Mouse (Mus musculus) monocyte, adult 5-6 weeks (primary cell): ENCODE data around the gene Pde4dip. TPM values are rescaled to one million over a fixed set of nuclear protein-coding genes. Genes with fewer than 3 reads are reported as not detected.

Source experiments
- ATAC-seq: fragments of 153-309, 156-312 bp; replicated peaks from 2 replicates; pipeline ENCODE4 v1.8.0; 2017; ENCODE audit warnings: mild to moderate bottlenecking; ENCODE audit not compliant: low TSS enrichment, insufficient number of reproducible peaks, severe bottlenecking, poor library complexity, low FRiP score
- total RNA-seq: library from RNA; stranded (forward); fragments of 200-1000, 200-491, 200-594 nt; gene quantifications from 3 replicates; pipeline ENCODE4 v1.2.3, GENCODE M21; 2017

Pde4dip gene
- total RNA-seq, 1 experiment from 2014 or later: 16.5 TPM

DNA sequence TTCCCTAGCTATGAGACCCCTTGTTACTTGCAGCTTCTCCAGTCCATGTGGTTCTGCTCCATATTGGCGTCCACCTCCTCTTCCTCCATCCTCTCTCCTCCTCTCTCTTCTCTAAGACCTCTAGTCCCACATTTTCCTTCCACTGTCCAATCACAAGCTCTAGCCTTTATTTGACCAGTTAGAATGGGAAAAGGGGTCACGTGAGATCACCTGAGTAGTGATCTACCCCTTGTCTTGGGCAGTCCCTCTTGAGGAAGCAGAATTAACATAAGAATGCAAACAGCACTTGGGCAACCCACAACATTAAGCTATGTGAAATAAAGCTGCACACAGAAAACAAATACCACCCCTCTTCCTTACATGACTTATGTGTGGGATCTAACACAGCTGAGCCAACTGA is 160.7 kb downstream of the Pde4dip start:
- ATAC-seq: no peak

GRCm38 (mm10) chr3:97719116-97719515 is 169.4 kb downstream of the Pde4dip start:
- ATAC-seq: no peak

DNA sequence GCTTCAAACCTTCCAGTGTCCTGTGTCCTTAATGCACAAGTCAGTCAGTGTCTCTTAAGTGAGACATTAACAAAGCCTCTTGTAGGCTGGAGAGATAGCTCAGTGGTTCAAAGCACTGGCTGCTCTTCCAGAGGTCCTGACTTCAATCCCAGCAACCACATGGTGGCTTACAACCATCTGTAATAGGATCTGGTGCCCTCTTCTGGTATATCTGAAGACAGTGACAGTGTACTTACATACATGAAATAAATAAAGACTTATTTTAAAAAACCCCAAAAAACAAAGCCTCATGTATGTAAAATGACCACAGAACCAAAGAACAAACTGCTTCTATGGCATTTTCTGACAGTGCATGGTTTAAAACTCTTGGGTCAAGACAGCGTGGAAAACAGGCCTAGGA is 172.6 kb downstream of the Pde4dip start:
- no peak for ATAC-seq

GRCm38 (mm10) chr3:97710881-97711280 is 177.6 kb downstream of the Pde4dip start:
- ATAC-seq: no peak

DNA sequence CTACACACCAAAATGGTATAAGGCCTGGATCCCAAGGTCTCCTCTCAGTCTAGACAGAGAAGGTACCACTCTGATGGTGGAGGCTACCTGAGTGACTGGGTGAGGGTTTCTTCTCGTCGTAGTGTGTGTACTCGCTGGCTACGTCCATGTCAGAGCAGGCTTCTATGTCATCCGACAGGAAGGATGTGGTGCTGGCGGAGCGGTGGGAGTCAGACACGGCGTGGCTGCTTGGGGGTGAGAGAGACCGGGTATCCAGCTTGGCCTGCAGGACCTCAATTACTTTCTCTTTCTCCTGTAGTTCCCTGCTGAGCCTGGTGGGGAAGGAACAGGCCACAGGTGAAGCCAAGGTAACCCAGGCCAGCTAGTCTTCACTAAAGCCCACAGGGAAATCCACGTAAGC is 178.4 kb downstream of the Pde4dip start:
- no peak for ATAC-seq

- no peak for ATAC-seq
Measured at GRCm38 (mm10) chr3:97706561-97706960, 181.9 kb downstream of the Pde4dip start.

- no peak for ATAC-seq
Measured at GRCm38 (mm10) chr3:97705508-97705907, 183.0 kb downstream of the Pde4dip start.

DNA sequence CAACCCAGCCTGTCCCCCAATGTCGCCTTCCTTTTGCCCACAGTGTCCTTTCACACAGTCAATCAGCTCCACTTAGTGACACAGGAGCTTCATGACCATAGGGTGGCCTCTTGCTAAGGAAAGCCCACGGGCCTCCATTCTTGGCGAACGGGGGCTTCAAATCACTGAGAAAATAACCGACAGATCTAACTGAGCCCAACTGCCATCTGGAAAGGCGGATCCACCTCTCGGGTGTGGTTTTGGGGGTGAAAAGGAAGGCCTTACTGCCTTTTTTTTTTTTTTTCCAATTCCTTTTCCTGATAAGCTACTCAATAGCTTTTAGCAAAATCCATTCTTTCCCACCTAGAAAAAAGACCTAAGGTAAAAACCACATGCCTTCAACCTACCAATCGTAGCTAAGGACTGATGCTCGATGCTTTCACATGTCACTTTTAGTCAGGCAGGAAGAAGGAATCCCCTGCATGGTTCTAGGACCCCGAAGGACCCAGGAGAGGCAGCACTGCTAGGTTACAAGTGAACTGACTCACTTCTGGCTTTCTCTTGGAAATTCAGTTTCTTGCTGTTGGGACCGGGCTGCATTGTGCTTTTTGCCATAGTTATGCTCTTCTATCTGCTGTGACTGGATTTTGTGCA is 185.9 kb downstream of the Pde4dip start:
- no peak for ATAC-seq

DNA sequence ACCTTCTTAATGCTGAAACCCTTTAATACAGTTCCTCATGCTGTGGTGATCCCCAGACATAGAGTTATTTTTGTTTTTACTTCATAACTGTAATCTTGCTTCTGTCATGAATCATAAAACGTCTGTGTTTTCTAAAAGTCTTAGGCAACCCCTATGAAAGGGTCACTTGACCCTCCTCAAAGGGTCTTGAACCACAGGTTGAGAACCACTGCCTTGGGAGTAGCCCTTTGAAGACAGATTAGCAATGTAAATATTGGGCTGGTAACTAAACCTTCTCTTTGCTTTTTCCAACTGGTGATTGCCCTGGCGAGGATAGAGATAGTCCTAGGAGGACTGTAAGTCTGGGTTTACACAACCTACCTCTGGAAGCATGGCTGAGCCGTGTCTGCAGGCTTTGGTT is 187.3 kb downstream of the Pde4dip start:
- ATAC-seq: no peak

DNA sequence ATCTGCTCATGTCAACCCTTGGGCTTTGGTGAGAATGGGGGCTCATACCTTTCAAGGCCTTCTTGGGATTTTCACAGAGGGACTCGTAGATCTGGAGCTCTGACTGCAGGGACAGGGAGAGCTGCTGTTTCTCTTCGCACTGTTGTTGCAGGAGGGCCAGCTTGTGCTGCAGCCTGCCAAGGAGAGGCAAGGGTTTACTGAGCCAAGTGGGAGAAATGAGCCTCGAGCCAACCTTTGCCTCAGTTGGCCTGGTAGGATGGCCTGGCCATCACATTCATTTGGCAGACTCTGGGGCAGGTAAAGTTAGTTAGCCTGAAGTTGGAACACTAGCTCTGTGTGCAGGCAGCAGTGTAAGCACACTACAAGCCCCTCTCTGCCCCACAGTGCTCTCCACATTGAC is 189.4 kb downstream of the Pde4dip start:
- no peak for ATAC-seq

GRCm38 (mm10) chr3:97697291-97697690 is 191.2 kb downstream of the Pde4dip start:
- no peak for ATAC-seq

GRCm38 (mm10) chr3:97696866-97697265 is 191.6 kb downstream of the Pde4dip start:
- ATAC-seq: no peak

DNA sequence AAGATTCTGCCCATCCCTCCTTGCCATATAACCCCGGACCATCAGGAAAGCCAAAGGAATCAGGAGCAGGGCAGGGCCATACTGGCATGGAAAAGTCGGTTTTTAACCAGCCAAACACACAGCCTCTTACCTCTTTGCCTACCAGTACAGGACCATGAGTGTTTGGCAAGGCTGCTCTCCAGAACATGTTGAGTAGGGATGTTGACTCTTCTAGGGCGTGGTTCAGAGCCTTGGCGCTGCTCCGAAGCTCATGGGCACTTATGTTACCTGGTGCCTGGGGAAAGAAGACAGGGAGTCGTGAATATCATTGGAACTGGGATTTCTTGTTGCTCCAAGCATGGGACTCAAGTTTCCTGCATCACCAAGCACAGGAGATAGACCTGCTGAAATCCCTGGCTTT is 194.7 kb downstream of the Pde4dip start:
- ATAC-seq: no peak

DNA sequence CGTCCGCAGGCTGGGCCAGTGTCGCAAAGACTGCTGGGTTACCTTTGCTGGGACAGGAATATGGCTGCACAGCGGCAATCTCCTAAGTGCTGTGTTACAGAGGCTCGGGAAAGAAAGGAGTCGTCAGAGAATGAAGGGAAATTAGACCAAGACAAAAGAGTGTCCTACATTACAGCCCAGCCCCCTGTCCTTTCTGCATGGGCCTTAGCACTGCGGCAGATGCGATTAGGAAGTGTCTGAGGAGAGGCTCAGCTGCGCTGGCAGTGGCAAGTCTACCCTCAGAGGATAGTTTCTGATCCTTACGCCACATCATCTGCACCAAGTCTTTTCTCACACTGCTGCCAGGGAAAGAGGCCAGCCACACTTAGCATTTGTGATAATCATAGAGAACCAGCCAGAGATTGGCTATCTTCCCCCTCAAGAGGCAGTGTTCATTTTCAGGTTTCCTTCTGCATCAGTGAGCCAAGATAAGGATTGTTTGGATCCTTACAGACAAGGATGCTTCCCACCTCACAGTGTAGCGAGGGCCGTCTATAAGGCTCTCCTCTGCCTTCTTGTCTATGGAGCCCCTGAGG is 197.0 kb downstream of the Pde4dip start:
- ATAC-seq: no peak

- ATAC-seq: no peak
Measured at GRCm38 (mm10) chr3:97690590-97690989, 197.9 kb downstream of the Pde4dip start.

DNA sequence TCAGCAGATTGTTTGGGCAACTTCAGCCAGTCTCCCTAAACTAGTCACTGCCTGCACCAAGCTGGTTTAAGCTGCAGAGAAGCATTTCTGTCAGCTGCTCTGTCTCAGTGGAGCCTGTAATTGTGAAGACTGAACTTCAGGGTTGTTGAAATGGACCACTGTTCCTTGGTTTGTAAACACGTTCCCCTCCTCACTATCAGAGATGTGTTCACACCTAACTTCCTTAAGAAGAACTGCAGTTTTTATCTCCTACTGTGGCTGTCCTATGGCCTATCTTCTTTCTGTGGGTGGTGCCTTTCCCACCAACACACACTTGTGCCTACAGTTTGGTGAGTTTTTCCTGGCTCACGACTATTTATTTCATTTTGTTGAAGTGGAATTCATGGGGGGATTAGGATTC is 199.2 kb downstream of the Pde4dip start:
- no peak for ATAC-seq

GRCm38 (mm10) chr3:97686372-97687117 is 202.0 kb downstream of the Pde4dip start:
- no peak for ATAC-seq

- no peak for ATAC-seq
Measured at GRCm38 (mm10) chr3:97683560-97684195, 204.8 kb downstream of the Pde4dip start.

- ATAC-seq: no peak
Measured at GRCm38 (mm10) chr3:97682576-97682975, 205.9 kb downstream of the Pde4dip start.

DNA sequence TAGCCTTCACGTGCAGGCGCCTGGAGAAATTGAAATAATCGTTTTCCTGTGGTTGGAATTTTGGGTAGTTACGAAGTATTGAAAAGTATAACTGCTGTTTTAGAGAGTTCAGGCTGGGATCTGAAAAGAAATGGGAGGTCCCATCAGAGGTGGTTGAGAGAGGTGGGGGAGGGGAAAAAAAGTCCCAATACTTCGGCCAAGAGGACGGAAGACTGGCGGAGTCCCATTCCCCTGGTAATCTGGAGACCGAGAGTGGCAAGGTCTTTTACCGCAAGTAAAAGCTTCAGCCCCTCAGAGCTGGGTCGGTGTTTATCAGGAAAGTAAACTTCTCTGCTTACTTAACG is 206.4 kb downstream of the Pde4dip start:
- no peak for ATAC-seq
